Mouse (Mus musculus) ES-E14 (cell line): ENCODE data around the gene Ostm1. TPM values are rescaled to one million over a fixed set of nuclear protein-coding genes. Genes with fewer than 3 reads are reported as not detected.

ENCODE experiments used
- DNase-seq: peaks from one replicate; pipeline ENCODE4 v3.0.0-alpha.2; 2013; ENCODE audit warnings: low read depth, low spot score
- H3K27ac ChIP-seq: 2 replicates; pipeline ENCODE4 v1.5.1; 2012; ENCODE audit warnings: low read depth, mild to moderate bottlenecking, low read length, moderate library complexity, mixed read lengths; ENCODE audit not compliant: poor library complexity, insufficient read depth, severe bottlenecking
- H3K36me3 ChIP-seq: 2 replicates; pipeline ENCODE4 v1.6.1; 2012; ENCODE audit warnings: mild to moderate bottlenecking, low read length, moderate library complexity, mixed read lengths; ENCODE audit not compliant: control insufficient read depth, poor library complexity, insufficient read depth, severe bottlenecking
- H3K4me1 ChIP-seq, 2 experiments: fragments of 150-350 bp in 1 of 2; sonication (generic) in 1 of 2; 2 replicates each; pipeline ENCODE4 v1.6.1; 2012; ENCODE audit warnings: low read length in 2 of 2, mild to moderate bottlenecking in 1 of 2, mixed read lengths in 1 of 2; ENCODE audit not compliant: control insufficient read depth in 2 of 2, insufficient read depth in 2 of 2, poor library complexity in 1 of 2
- H3K4me3 ChIP-seq, 2 experiments: fragments of 150-350 bp in 1 of 2; sonication (generic) in 1 of 2; 2 replicates each; pipeline ENCODE4 v1.5.1; 2012; ENCODE audit warnings: low read length in 2 of 2, low read depth in 1 of 2, mild to moderate bottlenecking in 1 of 2, mixed read lengths in 1 of 2; ENCODE audit not compliant: insufficient read depth in 1 of 2, poor library complexity in 1 of 2, severe bottlenecking in 1 of 2
- H3K9ac ChIP-seq: 2 replicates; pipeline ENCODE4 v1.6.1; 2012; ENCODE audit warnings: low read depth, mild to moderate bottlenecking, low read length, mixed read lengths; ENCODE audit not compliant: poor library complexity, insufficient read depth, severe bottlenecking
- H3K9me3 ChIP-seq: fragments of 150-350 bp; sonication (generic); 2 replicates; pipeline ENCODE4 v1.6.1; 2012; ENCODE audit warnings: low read depth, mild to moderate bottlenecking, low read length; ENCODE audit not compliant: control insufficient read depth, insufficient read depth
- CHD2 ChIP-seq: IDR thresholded peaks from 2 replicates; pipeline ENCODE4 v1.6.1; 2014; ENCODE audit warnings: mild to moderate bottlenecking, low read depth, low read length, inconsistent platforms
- HCFC1 ChIP-seq: IDR thresholded peaks from 2 replicates; pipeline ENCODE4 v1.6.1; 2012; ENCODE audit warnings: low read length, inconsistent platforms, borderline replicate concordance; ENCODE audit not compliant: insufficient read depth
- MAFK ChIP-seq: IDR thresholded peaks from 2 replicates; pipeline ENCODE4 v1.6.1; 2014; ENCODE audit warnings: mild to moderate bottlenecking, low read depth, low read length, inconsistent platforms; ENCODE audit not compliant: insufficient read depth
- ZC3H11A ChIP-seq: IDR thresholded peaks from 2 replicates; pipeline ENCODE4 v1.6.1; 2012; ENCODE audit warnings: low read depth, mild to moderate bottlenecking, inconsistent platforms, low read length, borderline replicate concordance
- ZNF384 ChIP-seq: IDR thresholded peaks from 2 replicates; pipeline ENCODE4 v1.6.1; 2012; ENCODE audit warnings: low read depth, low read length, inconsistent platforms
- in situ Hi-C, 2 experiments: fragments of 600-800 bp; cut with MboI; formaldehyde crosslinking; loops; one replicate each; pipeline ENCODE4 v1.15.1; 2025; ENCODE audit warnings: low sequenced_read_pairs in 2 of 2, inconsistent platforms in 1 of 2; ENCODE audit not compliant: unreplicated experiment in 2 of 2
- total RNA-seq: library from RNA; depleted of rRNA; stranded (reverse); fragments of 300-350 nt; gene quantifications from 2 replicates; pipeline ENCODE4 v1.2.3, GENCODE M21; 2012

The Ostm1 gene
- total RNA-seq, 1 experiment = 19.7 TPM

DNA sequence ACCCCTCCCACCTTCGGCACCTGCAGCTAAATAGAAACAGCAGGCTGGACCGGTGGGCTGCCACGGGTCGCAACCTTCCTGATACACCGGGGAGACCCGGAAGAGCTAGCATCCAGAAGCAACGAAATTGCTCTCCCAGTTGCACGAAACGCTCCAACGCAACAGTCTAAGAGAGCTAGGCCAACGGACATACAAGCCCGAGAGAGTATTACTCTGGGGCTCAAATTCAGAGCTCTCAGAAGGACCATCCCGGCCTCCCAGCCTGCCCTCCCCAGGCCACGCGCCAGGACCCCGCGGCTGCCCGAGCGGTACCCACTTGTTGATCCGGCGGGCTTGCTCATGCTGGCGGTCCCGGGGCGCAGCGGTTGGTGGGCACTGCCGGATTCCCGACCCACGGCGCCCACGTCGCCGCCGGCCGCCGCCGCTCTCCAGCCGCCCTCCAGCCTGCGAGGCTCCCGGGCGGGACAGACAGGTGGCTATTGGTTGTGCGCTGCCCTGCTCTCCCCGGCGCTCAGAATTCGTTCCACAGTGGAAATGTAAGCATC, 984 bp upstream of the Ostm1 start:
- Histone ChIP-seq H3K36me3 (no peaks in the 10 kb centered on the region), H3K27ac (no peak overlapping the region), H3K4me1 (no peaks in the 10 kb centered on the region; a peak in 1 of 4 replicates), H3K9ac (no peak overlapping the region), H3K9me3 (no peaks in the 10 kb centered on the region), H3K4me3 (peak overlapping the region; percentile 4; a peak in 1 of 4 replicates)
- no peak for TF ChIP-seq ZNF384
- TF ChIP-seq CHD2 = no peak
- no peak for TF ChIP-seq MAFK
- TF ChIP-seq ZC3H11A = no peak
- TF ChIP-seq HCFC1 = no peak
- in situ Hi-C loops = loop anchor here in 1 of 2 experiments (10.0 kb wide), 1 partner anchor 278 kb away; no protein-coding TSS in a partner anchor
- DNase-seq = no peak

DNA sequence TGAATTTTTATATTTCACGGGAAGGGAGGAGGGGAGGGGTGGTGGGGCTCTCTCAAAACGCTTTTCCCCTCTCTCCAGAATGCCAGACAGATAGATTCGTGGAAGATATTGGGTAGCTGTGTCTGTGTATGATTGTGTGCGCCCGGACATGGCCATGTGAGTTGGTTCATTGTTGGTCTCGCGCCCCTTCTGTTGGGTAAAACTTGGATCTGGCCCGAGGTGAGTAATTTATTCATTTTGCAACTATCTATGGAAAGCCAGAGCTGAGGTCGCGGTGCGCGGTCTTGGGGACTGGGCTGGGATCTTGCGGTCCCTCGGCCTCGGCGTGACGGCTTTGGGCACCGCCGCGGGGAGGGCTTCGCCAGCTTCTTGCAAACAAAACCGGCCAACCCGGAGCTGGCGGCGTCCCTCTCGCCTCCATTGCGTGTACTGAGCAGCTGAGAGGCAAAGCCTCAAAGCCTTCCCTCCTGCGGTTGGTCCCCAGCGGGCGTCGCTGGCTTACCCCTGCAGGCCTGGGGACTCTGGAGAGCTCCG, 347 bp downstream of the Ostm1 start:
- Histone ChIP-seq H3K27ac (no peak overlapping the region), H3K4me3 (peak overlapping the region; percentile 27 to 34; a peak in 1 of 4 replicates), H3K9ac (no peak overlapping the region), H3K36me3 (no peaks in the 10 kb centered on the region), H3K9me3 (no peaks in the 10 kb centered on the region), H3K4me1 (no peaks in the 10 kb centered on the region; a peak in 1 of 4 replicates)
- TF ChIP-seq CHD2 (no peak), MAFK (no peak), ZNF384 (no peak), HCFC1 (no peak), ZC3H11A (no peak)
- in situ Hi-C loops = loop anchor here in 1 of 2 experiments (10.0 kb wide), 1 partner anchor 279 kb away; no protein-coding TSS in a partner anchor
- DNase-seq = no peak

GRCm38 (mm10) chr10:42584436-42584983, 888 bp downstream of the Ostm1 start:
- in situ Hi-C loops = loop anchor here in 1 of 2 experiments (10.0 kb wide), 1 partner anchor 280 kb away; no protein-coding TSS in a partner anchor
- Histone ChIP-seq H3K4me1 (no peaks in the 10 kb centered on the region; a peak in 1 of 4 replicates), H3K36me3 (no peaks in the 10 kb centered on the region), H3K9me3 (no peaks in the 10 kb centered on the region), H3K9ac (no peak overlapping the region), H3K4me3 (peak overlapping the region in 1 of 2 experiments; percentile 27; a peak in 1 of 4 replicates), H3K27ac (no peak overlapping the region)
- TF ChIP-seq HCFC1 (no peak), ZNF384 (no peak), MAFK (no peak), ZC3H11A (no peak), CHD2 (no peak)
- no peak for DNase-seq

DNA sequence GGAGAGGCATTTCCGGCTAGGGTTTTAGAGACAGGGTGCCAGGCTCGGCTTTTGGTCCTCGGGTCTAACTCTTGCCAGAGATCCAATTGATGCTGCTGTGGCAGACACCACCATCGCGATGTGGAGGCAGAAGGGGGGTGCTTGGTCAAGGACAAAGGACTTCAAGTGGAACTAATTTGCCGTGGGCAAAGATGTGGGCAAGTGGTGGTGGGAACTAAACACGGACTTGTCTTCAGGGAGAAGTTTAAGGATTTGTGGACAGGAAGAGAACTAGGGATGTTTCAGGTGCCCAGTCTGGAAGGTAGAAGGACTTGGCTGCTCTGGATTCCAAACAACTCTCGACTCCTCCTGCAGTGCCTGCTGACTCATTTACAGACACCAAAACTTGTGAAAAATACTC, 1.5 kb downstream of the Ostm1 start:
- H3K27ac ChIP-seq = no peak overlapping the region
- H3K9ac ChIP-seq = no peak overlapping the region
- TF ChIP-seq CHD2 (no peak), HCFC1 (no peak), MAFK (no peak), ZC3H11A (no peak), ZNF384 (no peak)
- H3K4me3 ChIP-seq = no peak overlapping the region
- no peaks in the 10 kb centered on the region for H3K36me3 ChIP-seq
- in situ Hi-C loops = loop anchor here (5.0 to 10.0 kb wide), 2 partner anchors 47 to 280 kb away; no protein-coding TSS in a partner anchor
- H3K9me3 ChIP-seq = no peaks in the 10 kb centered on the region
- DNase-seq = no peak
- no peaks in the 10 kb centered on the region; a peak in 1 of 4 replicates for H3K4me1 ChIP-seq
